Mouse (Mus musculus): ENCODE data around the gene Sec14l2.
A peak's percentile ranks its signal among the peaks of the same experiment; 100 is the strongest.

The Sec14l2 gene

DNA sequence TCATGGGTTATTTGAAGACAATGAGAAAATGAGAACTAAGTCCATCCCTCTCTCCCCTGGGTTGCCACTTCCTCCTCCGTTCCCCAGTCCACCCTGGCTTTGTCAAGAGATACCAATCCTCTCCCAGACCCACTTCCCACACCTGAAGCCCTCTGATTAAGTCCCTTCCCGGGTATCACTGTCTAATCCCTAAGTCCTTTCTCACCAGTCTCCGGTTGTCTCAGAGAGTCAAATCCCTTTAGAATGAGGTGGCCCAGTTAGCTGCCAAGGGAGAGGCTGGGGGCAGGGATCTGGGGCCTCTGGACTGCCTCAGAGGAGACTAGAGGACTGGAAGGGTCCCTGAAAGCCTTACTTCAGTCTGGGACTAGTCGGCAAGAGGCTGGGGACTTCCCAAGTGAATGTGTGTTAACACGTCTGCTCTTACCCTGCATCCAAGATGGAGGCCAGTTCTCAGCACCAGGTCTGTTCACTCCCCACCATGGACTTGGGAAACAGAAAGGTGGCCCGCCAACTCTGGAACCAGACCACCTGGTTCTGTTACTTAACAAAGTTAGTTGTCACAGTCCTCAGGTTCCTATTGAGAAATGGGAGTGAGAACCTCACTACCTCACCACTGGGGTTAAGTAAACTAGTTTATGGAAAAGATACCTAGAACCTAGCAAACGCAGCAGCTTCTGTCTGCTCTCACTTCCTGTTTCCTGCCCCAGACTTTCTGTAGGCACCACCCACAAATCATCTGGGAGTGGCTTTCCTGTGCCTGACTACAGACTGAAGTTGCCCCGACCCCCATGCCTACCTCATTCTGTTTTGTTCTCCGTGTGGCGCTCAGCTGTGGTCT, at the start of gene Sec14l2:
TSS of gene Sec14l2 (minus strand) at position 674 of the 838 bp plus-strand sequence.
- peak; percentile 89 for DNase-seq (ENCODE audit: low read depth, low spot score)

- no peak for DNase-seq (ENCODE audit: low read depth, low spot score)
These were observed 43.4 kb upstream of the Sec14l2 start for GRCm38 (mm10) chr11:4166467-4167090.

DNA sequence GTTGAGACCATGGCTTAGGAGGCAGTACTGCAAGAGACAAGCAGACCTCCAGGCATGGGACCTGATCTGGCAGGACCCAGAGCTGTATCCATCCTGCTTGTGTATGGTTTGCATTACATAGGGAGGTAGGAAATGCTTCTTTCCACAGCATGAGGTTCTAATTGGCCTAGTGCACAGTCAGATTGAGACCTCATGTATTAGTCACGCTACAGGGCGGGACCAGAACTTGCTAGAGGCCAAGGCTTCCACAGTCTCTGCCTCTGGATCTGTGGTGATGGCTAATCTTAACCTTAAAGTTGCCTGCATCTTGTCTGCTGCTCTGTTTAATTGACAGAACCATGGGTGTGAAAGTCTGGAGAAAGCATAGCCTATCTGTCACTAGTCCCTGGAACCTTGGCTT, 41.5 kb upstream of the Sec14l2 start:
- no peak for DNase-seq (ENCODE audit: low read depth, low spot score)

- DNase-seq (ENCODE audit: low read depth, low spot score) = no peak
These were observed 37.7 kb upstream of the Sec14l2 start for GRCm38 (mm10) chr11:4160758-4161480.

- peak; percentile 94 for DNase-seq (ENCODE audit: low read depth, low spot score)
These were observed 36.8 kb upstream of the Sec14l2 start, which contains the start of the genes Ccdc157 and Sf3a1 for GRCm38 (mm10) chr11:4159808-4160708. Ccdc157 (minus strand) TSS chr11:4160293. Sf3a1 (plus strand) TSS chr11:4160350.

DNA sequence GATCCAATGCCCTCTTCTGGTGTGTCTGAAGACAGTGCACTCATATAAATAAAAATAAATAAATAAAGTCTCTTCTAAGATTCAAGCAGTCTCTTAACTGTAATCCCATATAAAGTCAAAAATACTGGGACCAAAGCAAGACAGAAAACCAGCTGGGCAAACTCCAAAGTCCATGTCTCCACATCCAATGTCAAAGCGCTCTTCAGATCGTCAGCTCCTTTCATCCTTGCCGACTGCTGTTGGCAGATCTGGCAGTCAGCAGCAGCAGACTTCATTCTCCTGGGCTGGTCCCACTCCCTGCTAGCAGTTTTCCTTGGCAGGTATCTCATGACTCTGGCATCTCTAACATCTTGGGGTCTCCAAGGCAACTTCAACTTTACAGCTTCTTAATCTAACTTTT, 35.5 kb upstream of the Sec14l2 start:
- no peak for DNase-seq (ENCODE audit: low read depth, low spot score)

- no peak for DNase-seq (ENCODE audit: low read depth, low spot score)
These were observed 32.4 kb upstream of the Sec14l2 start for GRCm38 (mm10) chr11:4155641-4156040.

GRCm38 (mm10) chr11:4153694-4154093, 30.5 kb upstream of the Sec14l2 start:
- no peak for DNase-seq (ENCODE audit: low read depth, low spot score)

GRCm38 (mm10) chr11:4149886-4150285, 26.7 kb upstream of the Sec14l2 start:
- no peak for DNase-seq (ENCODE audit: low read depth, low spot score)

DNA sequence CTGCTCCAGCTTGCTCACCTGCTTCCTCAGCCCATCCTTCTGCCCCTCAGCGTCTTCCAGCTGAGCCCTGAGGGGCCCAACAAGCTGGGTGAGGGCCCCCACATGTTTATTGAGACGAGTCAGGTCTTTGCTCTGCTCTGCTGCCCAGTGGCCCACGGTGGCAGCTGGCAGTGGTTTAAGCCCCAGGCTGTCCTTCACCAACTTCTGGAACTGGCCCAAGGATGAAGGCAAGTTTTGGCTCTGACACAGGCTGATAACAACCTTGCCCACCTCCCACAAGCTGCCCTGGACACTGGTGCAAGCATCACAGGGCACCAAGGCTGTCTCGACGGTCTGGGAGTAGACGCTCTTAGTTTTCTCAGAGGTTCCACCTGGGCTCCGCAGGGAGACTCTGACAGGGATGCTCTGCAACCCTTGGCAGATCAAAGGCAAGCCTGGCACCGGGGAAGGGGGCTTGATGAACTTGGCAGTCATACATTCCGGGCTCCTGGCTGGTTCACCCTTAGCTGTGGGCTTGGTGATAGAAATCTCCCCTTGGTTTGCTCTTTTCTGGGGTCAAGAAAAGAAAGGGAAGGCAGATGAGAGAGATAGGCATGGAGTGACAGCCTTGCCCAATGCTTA, 25.4 kb upstream of the Sec14l2 start:
- no peak for DNase-seq (ENCODE audit: low read depth, low spot score)

GRCm38 (mm10) chr11:4148120-4148519, 24.9 kb upstream of the Sec14l2 start:
- no peak for DNase-seq (ENCODE audit: low read depth, low spot score)

DNA sequence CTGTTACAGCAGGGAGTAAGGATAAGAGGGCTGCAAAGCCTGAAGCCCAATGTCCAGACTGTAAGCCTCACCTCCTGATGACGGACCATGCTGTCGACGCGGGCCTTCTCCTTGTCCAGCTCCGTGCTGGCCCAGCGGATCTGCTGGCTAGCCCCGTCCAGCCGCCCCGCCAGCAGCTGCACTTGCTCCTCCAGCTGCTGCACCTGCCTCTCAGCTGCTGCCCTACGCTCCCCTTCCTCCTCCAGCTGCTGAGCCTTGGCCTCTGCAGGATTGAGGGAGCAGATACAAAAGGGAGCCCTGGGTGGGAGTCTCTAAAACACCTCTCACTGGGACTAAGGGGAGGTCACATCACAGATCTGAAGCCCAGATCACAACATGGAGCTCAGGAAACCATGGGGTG, 23.9 kb upstream of the Sec14l2 start:
- DNase-seq (ENCODE audit: low read depth, low spot score) = no peak

DNA sequence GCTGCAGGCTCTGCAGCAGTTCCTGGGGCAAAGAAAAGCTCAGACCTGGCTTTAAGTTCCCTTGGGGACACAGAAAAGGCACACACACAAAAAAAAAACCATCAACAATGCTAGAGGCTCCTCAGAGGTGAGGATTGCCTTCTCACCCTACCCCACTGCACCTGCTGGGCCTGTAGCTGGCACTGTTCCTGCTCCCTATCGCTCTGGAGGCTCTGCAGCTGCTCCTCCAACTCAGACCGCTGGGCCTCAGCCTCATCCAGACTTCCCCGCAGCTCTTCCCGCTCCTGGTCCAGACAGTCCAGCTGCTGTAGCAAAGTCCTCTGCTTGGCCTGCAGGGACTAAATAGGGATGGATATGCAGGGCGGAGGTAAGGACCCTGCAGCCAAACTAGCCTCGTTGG, 23.2 kb upstream of the Sec14l2 start:
- DNase-seq (ENCODE audit: low read depth, low spot score) = no peak

GRCm38 (mm10) chr11:4143281-4144062, 20.3 kb upstream of the Sec14l2 start:
- DNase-seq (ENCODE audit: low read depth, low spot score) = no peak

DNA sequence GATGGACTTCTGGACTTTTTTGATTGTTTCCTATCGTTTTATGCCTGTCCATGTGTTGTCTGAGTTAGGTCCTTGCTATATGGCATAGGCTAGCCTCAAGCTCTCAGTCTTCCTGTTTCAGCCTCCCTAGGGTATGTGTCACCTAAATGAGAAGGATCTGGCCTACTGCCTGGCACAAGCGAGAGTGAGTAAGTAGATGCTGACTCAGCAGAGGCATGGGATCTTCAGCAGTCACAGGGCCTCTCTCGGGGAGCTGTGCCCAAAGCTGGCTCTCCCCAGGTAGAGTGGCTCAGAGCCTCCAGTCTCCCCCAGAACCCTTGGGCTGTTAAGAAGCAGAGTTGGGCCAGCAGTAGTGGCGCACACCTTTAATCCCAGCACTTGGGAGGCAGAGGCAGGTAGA, 19.1 kb upstream of the Sec14l2 start:
- no peak for DNase-seq (ENCODE audit: low read depth, low spot score)

GRCm38 (mm10) chr11:4141505-4141904, 18.3 kb upstream of the Sec14l2 start:
- no peak for DNase-seq (ENCODE audit: low read depth, low spot score)

DNA sequence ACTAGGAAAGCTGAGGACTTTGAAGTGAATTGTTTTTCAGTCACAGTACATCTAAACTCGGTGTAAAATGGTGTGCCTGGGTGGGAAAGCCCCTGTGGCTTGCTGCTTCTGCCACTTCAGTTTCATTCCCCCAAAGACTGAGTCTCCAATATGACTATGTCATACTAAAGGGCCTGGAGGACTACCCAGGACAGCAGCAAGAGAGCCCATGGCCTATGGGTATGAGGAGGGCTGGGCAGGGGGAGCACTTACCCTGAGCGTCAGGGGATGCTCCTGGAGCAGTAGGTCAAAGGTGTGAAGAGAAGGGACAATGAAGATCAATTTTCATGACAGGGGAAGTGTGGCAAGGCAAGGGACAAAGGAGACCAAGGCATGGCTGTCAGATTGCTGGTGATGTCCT, 15.7 kb upstream of the Sec14l2 start:
- peak; percentile 60 for DNase-seq (ENCODE audit: low read depth, low spot score)

- peak; percentile 92 for DNase-seq (ENCODE audit: low read depth, low spot score)
These were observed 12.0 kb upstream of the Sec14l2 start, which contains the start of gene Rnf215 for GRCm38 (mm10) chr11:4134986-4135935. Rnf215 (plus strand) TSS chr11:4135202.

DNA sequence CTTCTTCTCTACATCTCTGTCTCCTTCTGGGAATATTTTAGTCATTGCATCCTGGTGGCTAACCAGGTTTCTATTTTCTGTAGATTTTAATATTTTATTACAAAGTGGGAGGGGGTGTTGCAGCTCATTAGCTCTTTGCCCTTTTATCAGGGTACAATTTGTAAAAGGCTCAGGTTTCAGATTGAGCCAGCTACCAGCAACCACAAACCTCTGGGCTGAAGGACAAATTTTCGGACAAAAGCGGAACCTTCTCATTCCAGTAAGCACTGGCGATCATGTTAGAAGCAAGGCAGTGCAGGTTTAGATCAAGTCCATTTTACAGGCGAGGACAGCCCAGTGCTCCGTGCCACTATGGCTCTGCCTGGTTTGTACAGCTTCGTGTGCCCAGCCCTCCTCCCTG, 11.2 kb upstream of the Sec14l2 start:
- DNase-seq (ENCODE audit: low read depth, low spot score) = no peak

Data from A20 (cell line).